Mouse (Mus musculus): ENCODE measurements around the gene Gramd1b. TPM values are rescaled to one million over a fixed set of nuclear protein-coding genes. Genes with fewer than 3 reads are reported as not detected.
A peak's percentile ranks its signal among the peaks of the same experiment; 100 is the strongest.

The Gramd1b gene
- total RNA-seq, 4 experiments from 2014 or later: 134 to 191 (median 158) TPM

DNA sequence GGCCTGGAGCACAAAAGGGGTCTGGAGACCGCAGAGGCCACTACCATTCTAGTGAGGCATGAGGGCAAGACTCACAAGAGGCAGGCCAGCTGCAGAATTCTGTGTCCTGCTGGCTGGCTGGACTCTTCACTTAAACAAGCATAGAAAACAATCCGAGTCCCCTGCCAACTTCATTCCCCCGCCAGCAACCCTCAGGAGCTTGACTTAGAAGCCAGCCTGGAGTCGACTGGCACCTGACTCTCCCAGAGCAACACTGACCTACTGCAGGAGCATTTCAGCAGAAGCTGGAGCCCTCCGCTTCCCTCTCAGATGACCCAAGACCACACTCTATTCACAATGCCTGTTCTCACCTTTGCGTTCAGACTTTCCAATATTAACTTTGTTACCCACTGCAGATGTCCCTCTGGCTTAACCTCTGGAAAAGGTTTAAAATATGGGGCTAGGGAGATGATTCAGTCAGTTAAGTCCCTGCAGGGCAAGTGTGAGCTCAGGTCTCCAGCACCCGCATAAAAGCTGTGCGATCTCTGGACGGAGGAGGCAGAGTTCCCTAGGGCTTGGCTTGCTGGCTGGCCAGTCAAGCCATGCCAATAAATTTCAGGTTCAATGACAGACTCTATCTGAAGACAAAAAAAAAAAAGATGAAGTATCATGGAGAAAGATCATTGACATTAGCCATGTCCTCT lies 104.8 kb downstream of the Gramd1b start:
- no peak for DNase-seq (ENCODE audit: low spot score in 2 of 2)

DNA sequence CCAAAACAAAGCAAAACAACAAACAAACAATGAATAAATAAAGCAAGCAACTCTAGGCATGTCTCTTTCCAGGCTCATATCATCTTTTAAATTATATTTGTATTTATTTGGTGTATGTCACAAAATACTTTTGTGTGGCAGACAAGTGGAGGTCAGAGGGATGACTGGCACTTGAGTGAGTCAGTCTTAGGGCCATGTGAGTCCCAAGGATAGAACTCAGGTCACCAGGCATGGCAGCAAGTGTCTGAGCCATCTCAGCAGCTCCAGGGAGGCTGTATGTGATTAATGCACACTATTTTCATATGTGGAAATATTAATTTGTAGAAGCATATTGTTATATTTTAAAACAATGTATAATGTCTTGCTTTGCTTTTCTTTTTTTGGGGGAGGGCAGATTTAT lies 106.3 kb downstream of the Gramd1b start:
- no peak for DNase-seq (ENCODE audit: low spot score in 2 of 2)

DNA sequence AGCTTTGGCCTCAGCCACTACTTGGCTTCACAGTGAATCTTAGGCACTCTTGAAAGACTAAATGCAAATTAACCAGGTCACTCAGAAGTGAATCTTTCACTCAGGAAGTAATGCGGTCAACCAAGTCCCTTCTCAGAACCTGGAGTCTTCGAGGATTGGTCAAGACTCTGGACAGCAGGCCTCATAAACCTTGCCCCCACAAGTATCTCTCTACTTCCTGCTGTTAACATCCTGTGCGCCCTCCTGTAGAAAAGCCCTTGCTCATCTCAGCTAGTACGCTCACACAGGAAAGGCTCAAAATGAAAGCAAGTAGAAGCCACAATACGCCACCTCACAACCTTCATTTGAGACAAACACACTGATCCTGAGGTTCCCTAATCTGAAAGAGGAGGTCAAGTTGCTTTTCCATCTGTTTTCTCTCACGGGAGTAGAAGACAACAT lies 107.7 kb downstream of the Gramd1b start:
- DNase-seq (ENCODE audit: low spot score in 2 of 2): no peak

DNA sequence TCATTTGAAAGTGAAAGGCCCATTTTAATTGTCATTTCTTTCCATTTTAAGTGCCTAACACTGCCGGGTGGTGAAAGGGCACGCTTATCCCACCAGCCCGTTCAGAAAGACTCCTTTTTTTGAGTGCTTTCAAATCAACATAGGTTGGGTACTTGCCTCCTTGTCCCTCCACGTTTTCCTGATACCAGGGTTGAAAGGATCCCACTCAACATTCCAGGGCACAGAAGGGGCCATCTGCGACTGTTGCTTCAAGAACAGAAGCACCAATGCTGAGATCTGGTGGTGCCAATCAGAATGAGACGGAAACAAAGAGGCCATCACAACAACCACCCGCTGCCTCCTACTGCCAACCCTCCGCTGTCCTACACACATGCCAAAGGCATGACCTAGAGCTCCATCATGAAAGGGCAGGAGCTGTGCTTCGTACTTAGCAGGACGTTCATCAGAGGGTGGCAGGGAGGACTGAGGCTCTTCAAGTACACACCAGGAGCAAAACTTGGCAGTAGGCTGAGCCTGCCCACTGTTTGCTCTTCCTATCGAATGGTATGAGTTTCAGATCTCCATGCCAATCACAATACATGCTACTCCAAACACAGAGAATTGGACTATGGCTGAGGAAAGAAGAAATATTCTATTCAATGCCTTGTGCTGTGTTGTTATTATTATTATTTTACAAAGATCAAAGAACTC lies 108.7 kb downstream of the Gramd1b start:
- no peak for DNase-seq (ENCODE audit: low spot score in 2 of 2)

DNA sequence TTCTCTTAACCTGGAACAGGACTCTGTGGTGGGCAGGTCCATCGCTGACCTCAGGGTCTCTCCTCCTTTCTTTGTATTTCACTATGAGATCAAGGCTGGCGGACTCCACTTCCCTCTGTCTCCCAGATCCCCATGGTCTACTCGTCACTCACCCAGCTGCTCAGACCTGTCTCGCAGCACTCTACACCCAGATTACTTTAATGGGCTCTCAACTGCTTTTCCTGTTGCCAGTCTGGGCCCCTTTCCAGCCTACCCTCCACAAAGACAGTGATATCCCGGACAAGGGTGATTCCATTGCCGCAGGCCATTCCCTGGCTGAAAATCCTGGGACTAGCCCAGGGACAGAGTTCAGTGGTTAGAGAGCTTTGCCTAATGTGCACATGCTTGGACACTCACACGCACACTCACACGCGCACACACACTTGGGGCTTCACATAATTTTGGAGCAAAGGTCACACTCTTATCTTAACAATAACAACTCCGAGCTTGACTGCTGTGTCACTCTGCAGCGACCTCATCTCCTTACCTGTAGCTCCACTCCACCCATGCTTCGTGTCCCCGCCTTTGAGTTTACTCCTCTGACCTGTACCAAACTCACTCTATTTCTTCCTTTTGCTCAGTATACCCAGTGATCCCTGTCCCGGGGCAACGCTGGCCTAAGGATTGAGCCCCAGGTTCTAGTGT lies 110.4 kb downstream of the Gramd1b start:
- no peak for DNase-seq (ENCODE audit: low spot score in 2 of 2)

DNA sequence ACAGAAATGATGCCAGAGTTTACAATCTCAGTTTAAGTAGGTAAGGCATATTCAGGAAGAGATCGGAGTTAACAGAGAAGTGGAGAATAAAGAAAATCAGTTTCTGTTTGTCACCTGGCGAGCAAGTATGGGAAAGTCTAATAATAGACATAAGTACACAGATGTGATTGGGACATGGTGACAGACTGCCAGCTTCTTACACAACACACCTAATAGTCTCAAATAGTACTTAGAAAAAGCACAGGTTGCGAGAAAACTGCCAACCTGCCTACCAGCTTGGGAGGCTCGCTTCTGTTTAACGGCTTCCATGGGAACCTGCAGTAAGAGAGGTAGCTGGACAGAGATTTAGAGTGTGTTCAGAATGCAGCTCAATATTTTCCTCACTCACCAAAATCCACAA lies 112.4 kb downstream of the Gramd1b start:
- no peak for DNase-seq (ENCODE audit: low spot score in 2 of 2)

DNA sequence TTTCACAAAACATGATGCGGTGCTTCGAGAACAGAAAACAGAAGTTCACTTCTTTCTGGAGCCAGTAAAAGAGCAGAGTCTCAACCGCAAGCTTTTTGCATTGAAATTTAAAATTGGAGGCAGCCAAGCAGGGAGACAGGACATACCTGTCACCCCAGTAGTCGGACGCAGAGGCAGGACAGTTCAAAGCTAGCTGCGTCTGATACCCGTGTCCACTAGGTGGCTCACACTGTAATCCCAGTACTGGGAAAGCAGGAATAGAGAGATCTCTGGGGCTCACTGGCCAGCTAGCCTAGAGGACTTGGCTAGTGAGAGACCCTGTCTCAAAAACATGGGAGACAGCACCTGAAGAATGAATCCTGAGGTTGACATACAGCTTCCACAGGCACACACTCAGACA lies 115.0 kb downstream of the Gramd1b start:
- no peak for DNase-seq (ENCODE audit: low spot score in 2 of 2)

DNA sequence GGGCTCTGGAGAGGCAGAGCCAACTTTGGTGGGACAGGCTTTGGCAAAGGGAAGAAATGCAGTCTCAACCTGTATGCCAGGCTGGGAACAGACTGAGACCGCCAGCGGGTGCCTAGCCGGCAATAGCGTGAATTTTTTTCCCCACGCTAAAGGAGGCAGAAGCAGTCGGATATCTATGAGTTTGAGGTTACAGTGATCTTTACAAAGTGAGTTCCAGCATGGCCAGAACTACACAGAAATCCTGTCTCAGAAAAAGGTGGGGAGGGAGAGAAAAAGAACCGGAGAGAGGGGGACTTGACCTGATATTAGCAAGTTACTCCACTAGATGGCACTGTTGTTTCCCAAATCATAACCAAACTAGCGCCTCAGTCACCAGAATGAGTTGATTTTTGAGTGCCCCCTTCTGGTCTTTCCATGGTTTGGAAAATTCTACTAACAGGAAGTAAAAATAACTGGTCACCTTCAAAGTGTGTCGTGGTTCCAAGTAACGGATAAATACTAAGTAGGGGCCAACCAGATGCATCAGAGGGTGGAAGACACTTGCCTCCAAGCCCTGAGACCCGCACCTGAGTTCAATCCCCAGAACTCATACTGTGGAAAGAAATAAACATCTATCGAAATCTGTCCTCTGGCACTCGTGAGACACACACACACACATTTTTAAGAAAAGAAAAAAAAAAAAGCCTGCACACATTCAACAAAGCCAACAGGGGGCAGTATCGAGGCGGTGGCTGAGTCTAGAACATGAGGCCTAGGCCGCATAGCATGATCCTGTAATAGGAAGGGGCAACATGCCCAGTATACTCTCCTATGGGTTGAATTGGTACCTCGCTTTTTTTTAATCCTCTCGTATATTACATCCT lies 116.0 kb downstream of the Gramd1b start:
- peak; percentile 64 to 68 for DNase-seq (ENCODE audit: low spot score in 2 of 2)

DNA sequence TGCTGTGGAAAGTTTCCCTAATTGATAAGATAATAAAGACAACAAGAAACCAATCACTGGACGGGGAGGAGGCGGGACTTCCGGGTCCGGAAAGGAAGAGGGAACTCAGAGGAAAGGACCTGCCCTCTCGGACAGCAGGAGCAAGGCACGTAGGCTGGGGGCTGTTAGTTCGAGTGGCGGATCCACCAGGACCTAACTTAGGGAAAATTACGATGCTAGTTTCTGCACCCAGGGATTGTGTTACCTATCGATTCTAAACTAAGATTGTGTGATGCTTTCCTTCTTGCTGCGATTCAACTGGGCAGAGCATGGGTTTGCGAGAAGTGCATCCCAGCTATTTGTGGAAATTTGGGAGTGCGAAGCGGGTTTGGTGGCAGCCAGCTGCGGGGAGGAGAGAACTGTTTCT lies 116.7 kb downstream of the Gramd1b start:
- DNase-seq (ENCODE audit: low spot score in 2 of 2): peak; percentile 77 to 82

DNA sequence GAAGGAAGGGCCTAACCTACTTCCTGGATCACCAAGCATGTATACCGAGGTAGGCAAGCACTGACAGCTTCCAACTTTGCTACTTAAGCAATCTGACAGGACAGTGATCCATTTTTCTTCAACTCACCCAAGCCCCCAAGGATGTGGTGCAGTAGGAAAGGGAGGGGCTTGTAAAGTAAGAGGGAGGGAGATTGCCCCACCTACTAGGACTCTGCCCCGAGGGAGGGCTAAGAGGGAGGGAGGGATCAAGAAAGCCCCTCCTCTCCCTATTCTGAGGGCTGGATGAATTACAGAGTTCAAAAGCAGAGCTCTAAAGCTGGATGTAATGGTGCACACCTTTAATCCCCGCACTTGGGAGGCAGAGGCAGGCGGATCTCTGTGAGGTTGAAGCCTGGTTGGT lies 117.6 kb downstream of the Gramd1b start:
- no peak for DNase-seq (ENCODE audit: low spot score in 2 of 2)

DNA sequence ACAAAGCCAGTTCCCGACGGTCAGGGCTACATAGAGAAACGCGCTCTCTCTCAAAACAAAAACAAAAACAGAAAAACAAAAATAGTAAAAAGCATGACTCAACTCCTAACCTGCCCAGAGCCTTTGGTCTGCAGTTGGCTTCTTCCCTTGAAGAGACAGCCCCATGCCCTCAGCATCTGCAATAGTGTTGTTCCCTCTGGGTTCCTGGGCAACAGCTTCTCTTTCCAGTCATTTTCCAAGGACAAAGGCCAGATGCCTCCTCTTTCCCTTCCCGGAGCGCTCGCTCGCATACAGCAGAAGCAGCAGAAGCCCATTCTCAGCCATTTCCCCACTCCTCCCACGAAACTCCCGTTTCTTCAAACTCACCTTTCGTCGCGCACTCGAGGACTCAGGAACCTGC lies 118.3 kb downstream of the Gramd1b start:
- no peak for DNase-seq (ENCODE audit: low spot score in 2 of 2)

DNA sequence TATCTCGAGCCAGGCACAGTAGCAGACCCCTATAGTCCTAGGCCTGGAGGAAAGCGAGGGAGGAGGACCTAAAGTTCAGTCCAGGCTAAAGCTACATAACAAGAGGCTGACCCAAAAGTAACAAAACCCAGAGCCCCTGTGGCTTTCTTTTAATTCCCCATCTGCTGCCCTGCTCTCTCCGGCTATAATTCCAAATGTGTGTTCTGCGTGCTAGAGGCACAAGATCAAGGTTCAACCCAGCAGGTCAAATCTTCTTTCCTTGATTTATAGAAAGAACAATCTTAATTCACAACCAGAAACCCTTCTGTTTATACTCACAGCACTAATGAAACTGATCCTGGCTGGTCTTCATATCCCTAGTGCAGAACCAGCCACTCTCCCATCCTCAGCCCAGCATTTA lies 118.9 kb downstream of the Gramd1b start:
- no peak for DNase-seq (ENCODE audit: low spot score in 2 of 2)

DNA sequence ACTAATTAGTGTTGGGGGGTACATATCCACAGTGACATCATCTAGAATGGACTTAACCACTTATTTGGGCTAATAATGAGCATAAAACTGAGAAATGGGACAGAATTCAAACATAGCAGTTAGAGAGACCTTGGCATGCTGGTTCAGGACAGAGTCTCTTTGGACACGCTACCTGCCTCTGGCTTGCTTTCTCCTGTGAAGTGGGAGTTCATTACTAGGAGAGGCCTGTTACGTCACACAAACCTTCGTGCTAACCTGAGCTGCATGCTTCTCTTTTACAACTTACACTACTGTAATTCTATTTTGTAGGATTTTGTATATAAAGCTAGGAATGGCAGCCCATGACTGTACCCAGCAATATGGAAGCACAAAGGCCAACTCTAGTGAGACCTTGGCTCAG lies 120.3 kb downstream of the Gramd1b start:
- DNase-seq (ENCODE audit: low spot score in 2 of 2): no peak

DNA sequence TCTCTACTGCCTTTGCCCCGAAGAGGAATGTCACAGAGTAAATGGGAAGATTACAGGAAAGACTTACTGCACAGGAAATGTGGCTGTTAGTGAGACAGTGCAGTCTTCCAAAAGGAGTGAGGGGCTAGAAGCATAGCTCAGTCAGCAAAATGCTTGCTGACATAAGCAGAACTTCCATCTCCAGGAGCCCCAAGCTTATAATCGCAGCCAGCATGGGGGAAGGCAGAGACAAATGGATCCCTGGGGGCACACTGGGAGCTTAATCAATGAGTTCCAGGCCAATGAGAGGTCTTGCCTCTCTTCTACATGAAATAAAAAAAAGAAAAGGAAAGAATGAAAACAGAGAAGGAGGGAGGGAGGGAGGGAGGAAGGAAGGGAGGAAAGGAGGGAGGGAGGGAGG lies 122.1 kb downstream of the Gramd1b start:
- no peak for DNase-seq (ENCODE audit: low spot score in 2 of 2)

DNA sequence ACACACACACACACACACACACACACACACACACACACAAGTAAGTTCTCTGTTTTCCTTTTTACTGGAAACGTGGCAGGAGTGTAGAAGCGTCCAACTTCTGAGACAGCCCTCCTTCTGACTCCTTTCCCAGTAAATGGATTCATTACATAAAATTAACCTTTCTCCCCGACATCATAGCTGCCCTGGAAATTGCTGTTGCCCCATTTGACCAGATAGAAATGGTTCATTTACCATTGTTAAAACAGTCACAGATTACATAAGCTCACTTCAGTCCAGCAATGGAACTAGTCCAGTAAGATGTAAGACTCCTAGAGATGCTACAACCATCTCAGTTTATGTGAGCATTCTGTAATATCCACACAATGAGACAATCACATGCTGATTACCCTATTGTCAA lies 122.8 kb downstream of the Gramd1b start:
- DNase-seq (ENCODE audit: low spot score in 2 of 2): no peak

DNA sequence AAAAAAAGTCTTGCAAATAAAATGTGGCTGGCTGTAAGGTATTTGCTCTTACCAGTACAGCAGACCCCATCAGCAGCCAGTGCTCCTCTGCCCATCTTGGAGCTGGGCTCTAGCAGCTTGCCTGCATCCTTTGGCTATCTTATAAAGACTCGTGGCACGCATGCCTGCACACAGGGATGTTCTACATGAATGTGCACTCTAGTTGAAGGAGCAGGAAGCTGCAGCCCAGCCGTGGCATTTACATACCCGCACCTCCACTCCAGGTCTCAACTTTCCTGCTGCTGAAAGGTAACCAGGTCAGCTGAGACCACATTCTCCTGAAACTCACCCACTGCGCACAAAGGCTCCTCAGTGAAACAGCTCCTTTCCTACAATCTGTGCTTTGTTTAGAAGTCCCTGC lies 123.3 kb downstream of the Gramd1b start:
- no peak for DNase-seq (ENCODE audit: low spot score in 2 of 2)

DNA sequence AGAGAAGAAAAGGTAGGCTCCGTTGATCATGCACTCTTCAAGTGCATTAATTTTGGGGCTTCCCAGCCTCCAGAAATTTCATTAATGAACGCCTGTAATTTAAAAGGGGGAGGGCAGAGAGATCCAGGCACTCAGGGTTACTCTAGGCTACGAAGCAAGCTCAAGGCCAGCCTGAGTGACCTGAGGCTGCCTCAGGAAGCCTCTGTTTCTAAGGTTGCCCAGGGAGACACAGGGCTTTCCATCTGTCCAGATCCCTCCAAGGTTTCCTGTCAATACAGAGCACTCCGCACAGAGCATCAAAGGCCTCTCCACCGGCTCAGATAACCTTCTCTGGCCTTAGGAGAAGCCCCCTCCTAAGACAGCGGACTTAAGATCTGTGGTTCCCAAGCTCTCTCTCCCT lies 125.4 kb downstream of the Gramd1b start:
- no peak for DNase-seq (ENCODE audit: low spot score in 2 of 2)

DNA sequence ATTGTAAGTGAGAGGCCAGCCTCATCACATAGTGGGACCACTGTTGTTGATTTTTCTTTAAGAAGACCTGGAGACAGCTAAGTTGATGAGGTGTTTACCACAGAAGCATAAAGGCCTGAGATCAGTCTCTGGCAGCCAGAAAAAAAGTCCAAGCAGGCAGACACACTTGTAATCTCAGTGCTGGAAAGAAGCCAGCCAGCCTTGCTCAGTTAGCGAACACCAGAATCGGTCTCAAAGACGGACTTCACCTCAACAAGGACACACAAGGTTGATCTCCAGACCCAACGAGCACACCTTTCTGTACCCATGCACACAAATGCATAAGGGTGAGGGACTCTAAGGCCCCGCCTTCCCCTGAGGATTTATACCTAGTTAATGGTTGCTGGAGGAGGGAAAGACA lies 125.9 kb downstream of the Gramd1b start:
- no peak for DNase-seq (ENCODE audit: low spot score in 2 of 2)

DNA sequence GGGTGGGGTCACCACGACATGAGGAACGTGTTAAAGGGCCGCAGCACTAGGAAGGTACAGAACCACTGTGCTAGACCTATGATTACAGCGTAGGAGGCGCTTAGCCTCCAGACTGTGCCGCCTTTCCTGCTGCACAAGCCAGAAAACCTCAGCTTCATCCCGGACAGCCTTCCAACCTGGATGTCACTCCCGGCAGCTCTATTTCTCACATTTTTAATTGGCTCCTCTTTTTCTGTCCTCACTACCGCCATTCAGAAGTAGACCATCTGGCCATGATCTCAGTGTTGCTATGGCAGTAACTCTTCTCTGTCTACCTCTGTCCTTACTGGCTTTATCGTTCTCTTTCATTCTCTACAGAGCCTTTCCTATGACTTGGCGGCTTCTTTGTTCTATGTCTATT lies 126.5 kb downstream of the Gramd1b start:
- DNase-seq (ENCODE audit: low spot score in 2 of 2): no peak

DNA sequence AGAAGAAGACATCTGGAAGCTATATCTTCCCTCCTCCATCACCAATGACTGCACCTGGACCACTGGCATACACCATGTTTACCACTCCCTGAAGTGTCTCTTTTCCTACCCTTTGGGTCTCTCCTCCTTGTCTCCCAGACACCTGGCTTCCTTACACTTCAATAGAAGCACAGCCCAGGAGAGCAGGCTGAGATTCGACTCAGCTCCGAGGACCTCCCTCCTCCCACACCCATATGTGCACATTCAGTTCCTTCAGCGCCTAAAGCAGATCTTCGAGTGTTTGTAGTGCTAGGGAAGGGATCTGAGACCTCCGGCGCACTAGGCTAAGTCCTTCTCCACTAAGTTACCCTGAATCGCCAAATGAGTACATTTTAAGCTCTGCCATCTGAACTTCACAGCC lies 127.4 kb downstream of the Gramd1b start:
- DNase-seq (ENCODE audit: low spot score in 2 of 2): peak in 1 of 2 experiments; percentile 43

DNA sequence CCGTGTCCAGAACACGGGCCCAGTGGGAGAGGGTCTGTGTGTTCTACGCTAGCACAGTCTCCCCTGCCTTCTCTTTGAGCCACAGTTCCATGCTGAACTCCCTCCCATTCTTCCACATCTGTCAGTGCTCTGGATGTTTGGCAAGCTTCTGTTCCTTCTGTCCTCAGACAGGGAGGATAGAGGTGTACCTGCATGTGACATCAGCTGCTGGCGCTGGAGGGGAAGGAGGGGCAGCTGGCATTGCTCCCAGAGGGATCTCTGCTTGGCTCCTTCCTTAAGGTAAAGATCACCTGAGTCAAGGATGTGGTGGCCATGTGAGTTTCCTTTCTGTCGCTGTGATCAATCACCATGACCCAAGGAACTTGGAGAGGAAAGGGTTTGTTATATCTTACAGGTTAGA lies 129.4 kb downstream of the Gramd1b start:
- DNase-seq (ENCODE audit: low spot score in 2 of 2): no peak

DNA sequence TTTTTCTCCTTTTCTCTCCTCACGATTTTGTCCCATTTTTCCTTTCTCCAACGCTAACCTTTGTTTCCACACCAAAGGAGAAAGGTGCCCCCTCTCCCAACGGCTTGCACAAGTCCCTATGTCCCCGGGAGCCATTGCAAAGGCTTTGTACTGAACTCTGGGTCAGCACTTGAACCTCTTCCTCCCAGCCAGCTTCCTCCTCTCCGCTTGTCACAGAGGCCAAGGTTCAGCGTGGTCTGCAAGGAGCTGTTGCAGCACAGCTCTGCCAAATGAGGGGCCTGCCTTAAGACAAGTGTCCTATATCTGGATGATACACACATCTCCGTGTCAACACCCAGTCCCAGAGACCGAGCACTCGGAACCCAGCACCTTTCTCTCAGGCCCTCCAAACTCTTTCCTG lies 130.3 kb downstream of the Gramd1b start:
- no peak for DNase-seq (ENCODE audit: low spot score in 2 of 2)
